Mouse (Mus musculus) heart, embryonic 16.5 days (tissue): Measurements from ENCODE around the gene Prpf40a. TPM values are rescaled to one million over a fixed set of nuclear protein-coding genes. Genes with fewer than 3 reads are reported as not detected.
A peak's percentile ranks its signal among the peaks of the same experiment; 100 is the strongest.

Experiments
- ATAC-seq: fragments of 200-750 bp; cut with Nextera tagmentation; replicated peaks from 2 replicates; pipeline ENCODE4 v1.8.0; 2017; ENCODE audit warnings: moderate number of reproducible peaks; ENCODE audit not compliant: insufficient read depth, low FRiP score; ENCODE audit errors: extremely low read depth
- H3K27ac ChIP-seq: fragments of 300-500 bp; sonication (generic); 2 replicates; pipeline ENCODE4 v1.5.1; 2014; ENCODE audit warnings: mild to moderate bottlenecking, low read length, control low read depth, moderate library complexity
- H3K27me3 ChIP-seq: fragments of 300-500 bp; sonication (generic); 2 replicates; pipeline ENCODE4 v1.6.1; 2014; ENCODE audit warnings: low read length, mixed read lengths; ENCODE audit not compliant: control insufficient read depth, insufficient read depth
- H3K36me3 ChIP-seq: fragments of 300-500 bp; sonication (generic); 2 replicates; pipeline ENCODE4 v1.6.1; 2014; ENCODE audit not compliant: control insufficient read depth, insufficient read depth
- H3K4me1 ChIP-seq: fragments of 300-500 bp; sonication (generic); 2 replicates; pipeline ENCODE4 v1.6.1; 2014; ENCODE audit warnings: low read length, mixed read lengths; ENCODE audit not compliant: control insufficient read depth, insufficient read depth
- H3K4me2 ChIP-seq: fragments of 300-500 bp; sonication (generic); 2 replicates; pipeline ENCODE4 v1.6.1; 2014; ENCODE audit warnings: low read depth, mild to moderate bottlenecking, control low read depth, low read length
- H3K4me3 ChIP-seq: fragments of 300-500 bp; sonication (generic); 2 replicates; pipeline ENCODE4 v1.5.1; 2014; ENCODE audit warnings: mild to moderate bottlenecking, control low read depth, low read length
- H3K9ac ChIP-seq: fragments of 300-500 bp; sonication (generic); 2 replicates; pipeline ENCODE4 v1.6.1; 2014; ENCODE audit warnings: low read length, control low read depth
- H3K9me3 ChIP-seq: fragments of 300-500 bp; sonication (generic); replicated peaks from 2 replicates; pipeline ENCODE4 v1.6.1; 2016; ENCODE audit warnings: low read length; ENCODE audit not compliant: control insufficient read depth
- WGBS: fragments of 180-500 bp; shearing (Covaris S2); extraction: QIAGEN DNeasy Blood & Tissue Kit; methylation state at CpG from one replicate; pipeline ENCODE4 v1.1.7; 2014; 5-methylcytosine and 5-hydroxymethylcytosine counted together
- polyA plus RNA-seq: library from polyadenylated mRNA; unstranded; fragments of >200 nt; fragmentation: Nextera tagmentation; extraction: Ambion mirVana; gene quantifications from 2 replicates; pipeline ENCODE4 v1.2.1, GENCODE M21; 2015

The Prpf40a gene
- polyA plus RNA-seq, 1 experiment from 2014 or later: 81.4 TPM

DNA sequence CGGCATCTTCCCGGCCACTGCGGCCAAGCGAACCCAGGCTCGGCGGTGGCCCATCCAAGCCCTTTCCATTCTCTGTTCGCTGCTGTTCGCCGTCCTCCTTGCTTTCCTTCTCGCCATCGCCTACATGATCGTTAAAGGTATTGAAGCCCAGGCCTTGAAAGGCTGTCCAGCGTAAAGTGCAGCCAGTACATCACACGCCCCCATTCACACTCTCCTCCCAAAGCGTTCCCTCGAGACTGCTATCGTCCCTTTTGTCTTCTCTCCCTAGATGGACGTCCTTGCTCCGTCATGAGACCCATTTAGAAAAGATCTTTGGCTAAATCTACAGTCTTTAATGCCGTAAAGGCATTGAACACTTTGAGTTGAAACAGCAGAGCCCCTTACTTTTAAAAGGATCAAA lies 1.3 kb upstream of the Prpf40a start:
- 0 out of 2 replicates have a peak, but pooled peaks have one; percentile 1 for ATAC-seq
- WGBS: under 1% methylated on average over 20 of the region's 20 CpGs
- Histone ChIP-seq H3K9ac (peak overlapping the region; percentile 85), H3K36me3 (peaks cover 17% of the 10 kb centered on the region), H3K27ac (peak overlapping the region; percentile 95), H3K4me3 (peak overlapping the region; percentile 97), H3K4me2 (peak overlapping the region; percentile 68), H3K27me3 (no peaks in the 10 kb centered on the region), H3K9me3 (no peaks in the 10 kb centered on the region), H3K4me1 (peaks cover 15% of the 10 kb centered on the region)

DNA sequence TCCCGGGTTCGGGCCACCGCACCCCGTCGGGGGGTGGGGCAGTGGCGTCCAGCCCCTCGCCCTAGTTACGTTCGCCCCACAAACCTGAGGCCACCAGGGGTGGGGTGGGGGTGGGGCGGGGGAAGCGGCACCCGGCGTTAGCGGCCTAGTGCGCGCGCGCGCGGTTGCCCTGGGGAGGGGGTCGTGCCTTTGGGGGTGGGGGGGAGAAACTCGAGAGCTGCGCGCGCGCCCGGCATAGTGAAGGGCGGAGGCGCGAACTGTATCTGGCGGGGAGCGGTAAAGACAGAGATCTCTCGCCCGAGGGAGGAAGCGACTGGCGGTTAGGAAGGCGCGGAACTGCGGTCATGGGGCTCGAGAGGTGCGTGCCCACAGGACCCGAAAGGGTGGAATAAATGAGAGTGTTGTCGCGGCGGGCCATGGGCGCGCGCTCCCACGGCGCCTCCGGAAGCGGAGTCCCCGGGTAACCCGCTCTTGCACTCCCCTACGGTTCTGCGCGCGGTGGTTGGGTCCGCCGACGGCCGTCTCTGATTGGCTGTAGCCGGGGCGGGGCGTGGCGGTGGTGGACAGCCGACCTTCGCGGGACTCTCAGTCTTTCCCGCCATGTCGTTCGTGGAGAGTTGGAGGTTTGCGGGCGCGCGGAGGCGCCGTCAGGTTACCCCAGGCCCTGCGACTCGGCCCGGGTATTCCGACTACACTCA lies 588 bp upstream of the Prpf40a start, which contains the start of gene Arl6ip6:
Gene Arl6ip6, plus strand, starts transcription at position 204 of the 698 bp plus-strand sequence.
- no peaks in the 10 kb centered on the region for H3K27me3 ChIP-seq

DNA sequence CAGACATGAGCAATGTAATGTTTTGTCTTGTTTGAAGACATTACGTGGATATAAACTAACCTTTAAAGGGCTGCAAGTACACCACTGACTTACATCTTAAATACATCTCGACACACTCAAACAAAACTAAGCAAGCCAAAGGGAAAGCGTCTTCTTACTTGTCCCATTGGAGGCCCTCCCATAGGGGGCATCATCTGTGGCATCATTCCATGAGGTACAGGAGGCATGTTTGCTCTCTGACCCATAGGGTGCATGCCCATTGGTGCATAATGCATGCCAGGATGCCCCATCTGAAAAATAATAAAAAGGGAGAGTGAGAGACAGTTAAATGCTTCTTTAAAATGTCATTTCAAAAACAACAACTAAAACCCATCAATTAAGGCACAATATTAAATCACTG lies 1.3 kb downstream of the Prpf40a start:
- Histone ChIP-seq H3K9ac (no peak overlapping the region; the same call in 1 of the 2 replicates), H3K9me3 (no peaks in the 10 kb centered on the region), H3K36me3 (peaks cover 6% of the 10 kb centered on the region; the same call in 1 of the 2 replicates), H3K4me3 (peak overlapping the region; percentile 21; the same call in 1 of the 2 replicates), H3K27ac (no peak overlapping the region), H3K4me1 (peaks cover 15% of the 10 kb centered on the region), H3K27me3 (no peaks in the 10 kb centered on the region), H3K4me2 (peak overlapping the region; percentile 84)
- 71% methylated on average over 3 of the region's 3 CpGs for WGBS
- no peak for ATAC-seq

More for the DNA sequence above, 588 bp upstream of the Prpf40a start, which contains the start of gene Arl6ip6:
- Histone ChIP-seq H3K9ac (peak within 1 kb of the TSS; percentile 95), H3K4me2 (peak within 1 kb of the TSS; percentile 84), H3K4me3 (peak within 1 kb of the TSS; percentile 97), H3K4me1 (peaks cover 15% of the 10 kb centered on the region), H3K27ac (peak within 1 kb of the TSS; percentile 95), H3K9me3 (no peaks in the 10 kb centered on the region), H3K36me3 (peaks cover 17% of the 10 kb centered on the region)
- peak; percentile 90 for ATAC-seq
- under 1% methylated on average over 81 of the region's 82 CpGs for WGBS

DNA sequence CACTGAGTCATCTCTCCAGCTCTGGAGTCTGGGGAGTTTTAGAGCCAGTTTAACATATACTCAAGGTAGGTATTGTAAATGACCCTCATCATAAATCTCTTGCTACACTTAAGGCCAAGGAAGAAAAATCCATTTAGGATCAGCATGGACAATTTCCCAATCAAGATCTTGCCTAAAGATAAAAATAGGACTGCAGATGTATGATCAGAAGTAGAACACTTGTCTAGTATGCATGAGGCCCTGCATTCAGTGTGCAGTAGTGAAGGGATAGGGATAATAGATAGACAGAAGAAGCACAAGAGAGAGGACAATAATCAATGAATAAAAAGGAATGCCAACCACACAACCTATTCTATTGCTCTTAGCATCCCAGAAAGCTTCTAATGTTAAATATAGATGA lies 11.2 kb downstream of the Prpf40a start:
- H3K4me2 ChIP-seq: no peak overlapping the region
- H3K4me1 ChIP-seq: peaks cover 6% of the 10 kb centered on the region; the same call in 1 of the 2 replicates
- H3K9ac ChIP-seq: no peak overlapping the region
- no peak overlapping the region for H3K4me3 ChIP-seq
- no peak for ATAC-seq
- no peak overlapping the region for H3K27ac ChIP-seq
- H3K36me3 ChIP-seq: peaks cover 6% of the 10 kb centered on the region
- no peaks in the 10 kb centered on the region for H3K27me3 ChIP-seq
- H3K9me3 ChIP-seq: no peaks in the 10 kb centered on the region

DNA sequence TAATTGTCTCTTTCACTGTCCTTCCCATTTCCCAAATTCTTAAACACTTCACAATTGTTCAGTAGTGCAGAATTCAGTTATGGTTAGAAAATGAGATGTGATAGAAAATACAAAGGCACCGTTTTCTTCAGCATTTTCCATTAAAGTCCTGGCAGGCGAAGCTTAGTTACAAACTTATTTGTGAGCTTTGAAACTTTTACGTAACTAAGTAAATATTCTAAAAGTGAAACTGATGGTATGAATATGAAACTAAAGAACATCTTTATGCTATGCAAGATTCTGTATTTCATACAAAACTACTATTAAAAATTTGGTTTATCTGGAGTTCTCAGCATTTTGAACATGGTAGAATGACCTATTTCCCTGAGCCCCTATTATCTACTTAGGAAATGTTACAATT lies 12.1 kb downstream of the Prpf40a start:
- ATAC-seq: no peak
- no peak overlapping the region for H3K4me2 ChIP-seq
- no peak overlapping the region for H3K4me3 ChIP-seq
- H3K27ac ChIP-seq: no peak overlapping the region
- H3K4me1 ChIP-seq: peaks cover 6% of the 10 kb centered on the region; the same call in 1 of the 2 replicates
- WGBS: 76% methylated on average over 3 of the region's 3 CpGs
- no peaks in the 10 kb centered on the region for H3K9me3 ChIP-seq
- no peaks in the 10 kb centered on the region for H3K27me3 ChIP-seq
- H3K9ac ChIP-seq: no peak overlapping the region
- peaks cover 10% of the 10 kb centered on the region for H3K36me3 ChIP-seq

DNA sequence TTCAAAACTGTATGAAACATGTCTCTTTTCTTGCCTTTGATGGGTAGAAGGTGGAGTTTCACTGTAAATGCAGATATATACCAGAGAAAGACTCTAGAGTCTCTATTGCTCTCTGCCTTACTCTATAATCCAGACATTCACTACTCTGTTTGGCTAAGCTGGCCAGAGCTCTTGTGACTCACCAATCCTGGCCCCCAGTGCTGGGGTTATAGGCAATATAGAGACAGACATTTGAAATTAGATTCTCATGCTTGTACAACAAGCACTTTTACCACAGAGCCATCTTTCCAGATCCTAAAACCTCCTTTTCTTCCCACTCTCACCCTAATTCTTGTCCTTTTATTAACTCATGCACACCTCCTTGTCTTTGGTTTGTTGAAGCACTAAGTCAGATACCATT lies 17.1 kb downstream of the Prpf40a start:
- Histone ChIP-seq H3K9me3 (no peaks in the 10 kb centered on the region), H3K4me2 (no peak overlapping the region), H3K9ac (no peak overlapping the region), H3K4me1 (no peaks in the 10 kb centered on the region), H3K27me3 (no peaks in the 10 kb centered on the region), H3K4me3 (no peak overlapping the region), H3K36me3 (peaks cover 16% of the 10 kb centered on the region), H3K27ac (no peak overlapping the region)
- no peak for ATAC-seq

DNA sequence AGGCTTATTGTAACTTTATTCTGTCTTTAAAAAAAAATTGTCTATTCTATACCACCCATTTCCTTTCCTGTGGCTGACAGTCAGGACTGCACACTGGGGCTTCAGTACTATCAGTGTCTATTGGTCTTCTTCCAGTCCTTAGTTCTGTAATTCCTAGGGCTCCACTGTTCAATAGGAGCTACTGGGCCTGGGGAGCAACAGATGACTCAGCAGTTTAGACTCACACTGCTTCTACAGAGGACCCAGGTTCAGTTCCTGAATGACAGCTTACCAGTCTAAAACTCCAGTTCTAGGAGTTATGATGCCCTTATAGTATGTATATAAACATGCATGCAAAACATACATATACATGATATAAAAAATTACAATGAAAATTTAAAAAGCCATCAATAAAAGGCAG lies 44.2 kb downstream of the Prpf40a start:
- H3K4me3 ChIP-seq: no peak overlapping the region
- peaks cover 29% of the 10 kb centered on the region for H3K36me3 ChIP-seq
- no peak overlapping the region for H3K4me2 ChIP-seq
- ATAC-seq: no peak
- no peaks in the 10 kb centered on the region for H3K4me1 ChIP-seq
- H3K9ac ChIP-seq: no peak overlapping the region
- no peak overlapping the region for H3K27ac ChIP-seq
- H3K9me3 ChIP-seq: no peaks in the 10 kb centered on the region
- no peaks in the 10 kb centered on the region for H3K27me3 ChIP-seq

DNA sequence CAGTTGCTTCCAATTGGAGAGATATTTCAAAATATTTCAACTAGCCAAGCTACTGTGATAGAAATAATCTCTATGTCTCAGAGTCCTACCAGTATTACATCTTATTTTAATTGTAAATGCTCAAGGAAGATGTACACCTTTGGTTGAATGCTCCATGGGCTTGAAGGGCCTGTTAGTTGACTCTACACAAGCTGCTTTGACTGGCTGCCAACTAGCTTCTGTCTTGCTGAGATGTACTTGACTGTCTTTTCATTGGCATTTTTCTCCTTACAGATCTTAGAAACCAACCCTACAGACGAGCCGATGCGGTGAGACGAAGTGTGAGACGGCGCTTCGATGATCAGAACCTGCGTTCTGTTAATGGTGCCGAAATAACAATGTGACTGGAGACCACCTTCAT lies 59.5 kb downstream of the Prpf40a start:
- no peaks in the 10 kb centered on the region for H3K9me3 ChIP-seq
- H3K27me3 ChIP-seq: no peaks in the 10 kb centered on the region
- no peak overlapping the region for H3K4me2 ChIP-seq
- WGBS: 96% methylated on average over 9 of the region's 9 CpGs
- no peaks in the 10 kb centered on the region for H3K4me1 ChIP-seq
- no peak overlapping the region for H3K9ac ChIP-seq
- no peak overlapping the region for H3K27ac ChIP-seq
- H3K36me3 ChIP-seq: peaks cover 3% of the 10 kb centered on the region; the same call in 1 of the 2 replicates
- ATAC-seq: no peak
- H3K4me3 ChIP-seq: no peak overlapping the region

DNA sequence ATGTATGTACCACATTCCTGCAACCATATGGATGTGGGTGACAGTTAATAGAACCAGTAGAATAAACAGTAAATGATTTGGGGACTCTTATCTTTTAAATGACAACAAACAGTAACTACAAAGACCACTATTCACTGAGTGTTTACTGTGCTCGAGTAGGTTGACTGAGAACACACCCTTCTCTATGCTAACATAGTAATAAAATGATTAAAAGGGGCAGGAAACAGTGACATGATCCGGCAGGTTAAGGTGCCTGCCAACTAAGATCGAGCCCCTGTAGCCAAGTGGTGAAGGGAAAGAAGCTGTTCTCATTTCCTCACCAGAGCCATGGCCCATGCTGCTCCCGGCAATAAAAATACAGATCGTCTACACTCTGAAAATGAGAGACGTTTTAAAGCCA lies 62.0 kb downstream of the Prpf40a start:
- H3K27me3 ChIP-seq: no peaks in the 10 kb centered on the region
- no peaks in the 10 kb centered on the region for H3K9me3 ChIP-seq
- no peak for ATAC-seq
- H3K9ac ChIP-seq: no peak overlapping the region
- H3K27ac ChIP-seq: no peak overlapping the region
- H3K4me2 ChIP-seq: no peak overlapping the region
- no peak overlapping the region for H3K4me3 ChIP-seq
- 74% methylated on average over 6 of the region's 6 CpGs for WGBS
- H3K4me1 ChIP-seq: no peaks in the 10 kb centered on the region
- H3K36me3 ChIP-seq: peaks cover 4% of the 10 kb centered on the region; the same call in 1 of the 2 replicates
